Mouse (Mus musculus): ENCODE measurements around the gene Cntfr. TPM values are rescaled to one million over a fixed set of nuclear protein-coding genes. Genes with fewer than 3 reads are reported as not detected.
"Not testable (repeated sequence)": the region's sequence is repeated elsewhere in the genome, so short reads cannot be mapped to it uniquely, and the experiment has no call there.

The Cntfr gene
- polyA plus RNA-seq, 1 experiment from 2014 or later = 8.2 TPM

- not testable (repeated sequence) for H3K9ac ChIP-seq; H3K27ac ChIP-seq (ENCODE audit: low read depth); ATAC-seq (ENCODE audit: insufficient read depth); DNase-seq; H3K4me1 ChIP-seq (ENCODE audit: insufficient read depth); H3K36me3 ChIP-seq (ENCODE audit: insufficient read depth); H3K27me3 ChIP-seq (ENCODE audit: insufficient read depth, low read length); H3K9me3 ChIP-seq (ENCODE audit: low read depth, low read length); H3K4me3 ChIP-seq (ENCODE audit: low read depth, low read length)
- WGBS = 21% methylated on average over 4 of the region's 4 CpGs
- 0 out of 2 replicates have a peak overlapping the region, but pooled peaks have one; percentile 18 for H3K4me2 ChIP-seq
Measured at GRCm38 (mm10) chr4:41693511-41693910, 3.4 kb downstream of the Cntfr start.

DNA sequence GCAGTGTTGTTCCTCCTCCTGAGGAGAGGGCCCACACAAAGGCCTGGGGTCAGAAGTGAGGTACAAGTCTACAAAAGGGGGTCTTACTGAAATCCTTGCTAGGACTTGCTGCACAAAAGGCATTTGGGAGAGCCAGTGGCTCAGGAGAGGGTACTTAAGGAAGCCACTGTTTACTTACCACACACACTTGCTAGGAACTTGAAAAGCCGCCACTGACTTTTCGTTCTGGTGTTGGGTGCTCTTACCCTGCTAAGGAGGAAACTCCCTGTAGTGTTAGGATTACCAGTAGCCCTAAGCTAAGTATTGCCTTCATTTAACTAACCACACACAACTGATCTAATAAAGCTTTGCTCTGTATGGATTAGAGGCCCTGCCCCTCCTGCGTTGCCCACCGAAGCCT lies 6.9 kb downstream of the Cntfr start:
- not testable (repeated sequence) for H3K27ac ChIP-seq (ENCODE audit: low read depth); DNase-seq; H3K27me3 ChIP-seq (ENCODE audit: insufficient read depth, low read length); H3K36me3 ChIP-seq (ENCODE audit: insufficient read depth); H3K9me3 ChIP-seq (ENCODE audit: low read depth, low read length); H3K4me1 ChIP-seq (ENCODE audit: insufficient read depth); H3K9ac ChIP-seq; H3K4me3 ChIP-seq (ENCODE audit: low read depth, low read length); H3K4me2 ChIP-seq
- ATAC-seq (ENCODE audit: insufficient read depth) = peak; percentile 33; the same call in 1 of the 2 replicates
- no CpG with 5 or more reads among the region's 4 CpGs for WGBS

- not testable (repeated sequence) for H3K9me3 ChIP-seq (ENCODE audit: low read depth, low read length); H3K4me3 ChIP-seq (ENCODE audit: low read depth, low read length); H3K9ac ChIP-seq; ATAC-seq (ENCODE audit: insufficient read depth); DNase-seq; H3K36me3 ChIP-seq (ENCODE audit: insufficient read depth); H3K4me1 ChIP-seq (ENCODE audit: insufficient read depth); H3K27me3 ChIP-seq (ENCODE audit: insufficient read depth, low read length); H3K4me2 ChIP-seq
- WGBS = 44% methylated on average over 1 of the region's 1 CpGs
- peak overlapping the region; percentile 36; the same call in 1 of the 2 replicates for H3K27ac ChIP-seq (ENCODE audit: low read depth)
Measured at GRCm38 (mm10) chr4:41688562-41688961, 8.3 kb downstream of the Cntfr start.

DNA sequence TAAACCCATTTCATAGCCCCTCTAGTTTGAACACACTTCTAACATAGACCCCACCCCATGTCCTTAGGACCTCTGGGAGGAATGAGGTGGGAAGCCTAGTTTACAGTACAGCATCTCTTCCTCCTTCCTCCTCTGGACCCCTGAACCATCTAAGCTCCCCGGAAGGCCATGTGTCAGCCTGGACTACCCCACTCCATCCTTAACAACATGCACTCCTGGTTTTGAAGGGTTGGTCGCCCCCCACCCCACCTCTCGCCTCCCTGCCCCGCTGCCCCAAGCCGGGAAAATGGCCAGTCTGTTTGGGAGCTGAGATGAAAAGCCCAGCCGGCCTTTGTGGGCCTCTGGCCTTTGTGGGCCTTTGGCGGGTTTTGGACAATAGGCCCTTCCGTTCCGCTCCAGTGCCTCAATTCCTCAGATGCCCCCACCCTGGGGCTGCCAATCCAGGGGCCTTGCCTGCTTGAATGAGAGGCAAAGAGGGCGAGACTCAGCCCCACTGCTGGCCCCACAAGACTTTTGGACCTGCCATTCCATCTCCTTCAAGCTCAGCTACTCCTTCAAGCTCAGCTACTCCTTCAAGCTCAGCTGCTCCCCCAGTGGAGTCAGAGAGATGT lies 10.9 kb downstream of the Cntfr start:
- H3K27me3 ChIP-seq (ENCODE audit: insufficient read depth, low read length); H3K9me3 ChIP-seq (ENCODE audit: low read depth, low read length); H3K27ac ChIP-seq (ENCODE audit: low read depth); ATAC-seq (ENCODE audit: insufficient read depth); H3K4me3 ChIP-seq (ENCODE audit: low read depth, low read length); H3K36me3 ChIP-seq (ENCODE audit: insufficient read depth); DNase-seq; H3K9ac ChIP-seq; H3K4me2 ChIP-seq: not testable (repeated sequence)
- H3K4me1 ChIP-seq (ENCODE audit: insufficient read depth) = peaks cover 13% of the 10 kb centered on the region
- WGBS = 66% methylated on average over 9 of the region's 10 CpGs

DNA sequence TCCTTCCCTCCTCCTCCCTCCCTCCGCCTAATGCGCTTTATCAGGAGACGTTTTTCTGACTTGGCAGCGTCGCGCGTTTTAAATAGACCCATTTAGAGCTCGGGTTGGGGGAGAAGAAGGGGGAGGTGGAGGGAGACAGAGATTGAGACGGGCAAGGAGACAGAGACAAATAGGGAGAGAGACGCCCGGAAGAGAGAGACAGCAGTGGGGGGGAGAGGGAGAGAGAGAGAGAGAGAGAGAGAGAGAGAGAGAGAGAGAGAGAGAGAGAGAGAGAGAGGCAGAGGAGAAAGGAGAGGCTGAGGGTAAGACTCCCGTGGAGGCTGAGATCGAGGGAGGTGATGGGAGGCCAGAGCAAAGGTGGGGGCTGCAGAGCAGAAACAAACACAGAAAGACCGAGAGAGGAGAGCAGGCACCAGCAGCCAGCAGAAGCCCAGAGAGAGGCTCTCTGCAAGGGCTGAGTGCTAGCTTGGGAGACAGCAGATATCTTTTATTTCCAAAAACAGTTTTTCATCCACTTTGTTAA lies 11.9 kb downstream of the Cntfr start:
- not testable (repeated sequence) for H3K27me3 ChIP-seq (ENCODE audit: insufficient read depth, low read length); H3K9me3 ChIP-seq (ENCODE audit: low read depth, low read length); H3K36me3 ChIP-seq (ENCODE audit: insufficient read depth); H3K4me3 ChIP-seq (ENCODE audit: low read depth, low read length); H3K9ac ChIP-seq; H3K27ac ChIP-seq (ENCODE audit: low read depth)
- DNase-seq (peak; percentile 72), ATAC-seq (ENCODE audit: insufficient read depth) (peak; percentile 21; the same call in 1 of the 2 replicates)
- WGBS = 0% methylated on average over 13 of the region's 14 CpGs
- Histone ChIP-seq H3K4me1 (ENCODE audit: insufficient read depth) (peaks cover 13% of the 10 kb centered on the region), H3K4me2 (peak overlapping the region; percentile 46; the same call in 1 of the 2 replicates)

GRCm38 (mm10) chr4:41684131-41684930 lies 12.6 kb downstream of the Cntfr start:
- 6% methylated on average over 22 of the region's 27 CpGs for WGBS
- H3K9me3 ChIP-seq (ENCODE audit: low read depth, low read length); DNase-seq; H3K27me3 ChIP-seq (ENCODE audit: insufficient read depth, low read length); H3K9ac ChIP-seq; H3K36me3 ChIP-seq (ENCODE audit: insufficient read depth): not testable (repeated sequence)
- H3K4me1 ChIP-seq (ENCODE audit: insufficient read depth) = peaks cover 18% of the 10 kb centered on the region
- peak; percentile 29 for ATAC-seq (ENCODE audit: insufficient read depth)
- H3K27ac ChIP-seq (ENCODE audit: low read depth) = peak overlapping the region; percentile 24; the same call in 1 of the 2 replicates
- H3K4me3 ChIP-seq (ENCODE audit: low read depth, low read length) = 0 out of 2 replicates have a peak overlapping the region, but pooled peaks have one; percentile 12
- peak overlapping the region; percentile 46 for H3K4me2 ChIP-seq

GRCm38 (mm10) chr4:41683303-41683702 lies 13.6 kb downstream of the Cntfr start:
- not testable (repeated sequence) for H3K27ac ChIP-seq (ENCODE audit: low read depth); H3K36me3 ChIP-seq (ENCODE audit: insufficient read depth); H3K4me3 ChIP-seq (ENCODE audit: low read depth, low read length); H3K9ac ChIP-seq; H3K9me3 ChIP-seq (ENCODE audit: low read depth, low read length); H3K27me3 ChIP-seq (ENCODE audit: insufficient read depth, low read length)
- 0% methylated on average over 2 of the region's 27 CpGs for WGBS
- H3K4me2 ChIP-seq = peak overlapping the region; percentile 36; the same call in 1 of the 2 replicates
- peaks cover 28% of the 10 kb centered on the region for H3K4me1 ChIP-seq (ENCODE audit: insufficient read depth)
- ATAC-seq (ENCODE audit: insufficient read depth) = peak; percentile 55
- DNase-seq = peak; percentile 55
